Mouse (Mus musculus) layer of hippocampus, adult 8-10 months (tissue): ENCODE data around the gene Smpd2. TPM values are rescaled to one million over a fixed set of nuclear protein-coding genes. Genes with fewer than 3 reads are reported as not detected.

Experiments
- DNase-seq, 2 experiments: peaks; one replicate each; pipeline ENCODE4 v3.0.0; 2022; ENCODE audit warnings: low spot score in 2 of 2
- total RNA-seq, 4 experiments: library from RNA; stranded (reverse); gene quantifications; 2 replicates each; pipeline ENCODE4 v1.2.4; 2022

Gene Smpd2
- total RNA-seq, 4 experiments from 2014 or later: 15.2 to 20.7 (median 19.1) TPM

DNA sequence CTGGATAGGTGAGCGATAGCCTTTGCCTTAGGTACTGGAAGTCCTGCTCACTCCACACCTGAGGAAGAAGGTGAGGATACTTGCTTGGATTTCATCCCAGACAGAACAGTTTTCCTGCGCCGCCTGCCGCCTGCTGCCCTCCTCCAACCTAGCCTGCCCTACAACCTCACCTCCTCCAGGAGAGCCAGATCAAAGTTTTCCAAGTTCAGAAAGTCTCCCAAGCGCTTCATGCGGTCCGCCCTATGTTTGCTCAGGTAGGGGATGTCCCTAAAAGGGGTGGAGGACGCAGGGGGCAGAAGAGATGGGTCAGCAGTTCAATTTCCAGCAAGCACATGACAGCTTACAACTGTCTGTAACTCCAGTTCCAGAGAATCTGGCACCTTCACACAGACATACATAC lies 875 bp downstream of the Smpd2 start:
- DNase-seq: no peak

DNA sequence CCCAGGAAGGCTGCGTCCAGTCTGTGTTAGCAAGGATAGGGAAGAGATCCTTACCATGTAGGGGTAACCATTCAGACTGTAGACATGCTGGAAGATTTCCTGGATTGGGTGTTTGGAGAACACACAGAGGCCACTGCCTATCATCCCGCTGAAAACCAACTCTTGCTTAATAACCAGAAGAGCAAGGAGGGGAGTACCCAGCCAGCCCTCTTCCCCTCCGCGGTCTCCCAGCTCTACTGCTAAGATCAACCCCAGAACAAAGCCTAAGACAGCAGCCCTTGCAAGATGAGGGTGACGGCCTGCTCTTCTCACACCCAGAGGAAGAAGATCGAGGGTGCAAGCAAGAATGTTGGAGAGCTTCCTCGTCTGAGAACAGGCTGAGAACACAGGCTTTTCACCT lies 1.3 kb downstream of the Smpd2 start:
- no peak for DNase-seq

DNA sequence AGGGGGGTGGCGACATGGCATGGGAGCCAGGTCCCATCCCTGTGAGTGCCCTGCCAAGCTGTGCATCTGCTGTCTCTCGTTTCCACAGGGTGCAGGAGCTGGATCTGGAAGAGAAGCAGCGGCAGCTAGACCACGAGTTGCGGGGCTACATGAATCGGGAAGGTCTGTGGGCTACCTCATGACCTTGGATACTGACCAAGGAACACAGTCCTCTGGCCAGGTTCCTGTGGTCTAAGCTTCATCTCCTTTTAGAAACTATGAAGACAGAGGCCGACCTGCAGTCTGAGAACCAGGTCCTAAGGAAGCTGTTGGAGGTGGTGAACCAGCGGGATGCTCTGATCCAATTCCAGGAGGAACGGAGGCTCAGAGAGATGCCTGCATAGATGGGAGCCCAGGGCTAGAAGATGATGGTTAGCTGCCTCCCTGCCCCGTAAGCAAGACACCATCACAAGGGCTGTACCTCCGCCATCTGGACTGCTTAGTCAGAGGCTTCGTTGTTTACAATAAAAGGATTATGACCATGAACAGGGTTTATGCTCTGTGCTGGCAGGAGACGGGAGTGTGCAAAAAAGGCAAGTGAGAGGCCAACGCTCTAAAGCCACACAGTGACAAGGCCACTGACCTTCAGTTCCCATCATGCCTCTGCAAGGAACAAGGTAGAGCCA lies 3.5 kb downstream of the Smpd2 start:
- no peak for DNase-seq

DNA sequence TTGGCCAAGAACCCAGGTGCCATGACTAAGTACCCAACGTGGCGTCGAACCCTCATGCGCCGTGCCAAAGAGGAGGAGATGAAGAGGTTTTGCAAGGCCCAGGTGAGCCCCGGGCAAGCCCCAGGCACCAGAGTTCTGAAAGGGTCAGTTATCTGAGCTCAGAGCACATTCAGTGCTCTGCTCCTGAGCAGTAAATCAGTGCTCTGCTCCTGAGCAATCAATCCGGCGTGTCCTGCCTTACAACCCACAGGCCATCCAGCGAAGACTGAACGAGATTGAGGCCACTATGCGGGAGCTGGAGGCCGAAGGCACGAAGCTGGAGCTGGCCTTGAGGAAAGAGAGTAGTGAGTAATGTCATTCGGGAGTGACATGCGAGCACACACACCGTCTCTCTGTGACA lies 4.4 kb downstream of the Smpd2 start:
- DNase-seq: no peak

GRCm38 (mm10) chr10:41482446-41482845 lies 7.7 kb downstream of the Smpd2 start:
- no peak for DNase-seq

GRCm38 (mm10) chr10:41480938-41481880 lies 9.0 kb downstream of the Smpd2 start:
- DNase-seq: no peak

GRCm38 (mm10) chr10:41479961-41480360 lies 10.2 kb downstream of the Smpd2 start:
- DNase-seq: no peak

GRCm38 (mm10) chr10:41477278-41478181 lies 12.6 kb downstream of the Smpd2 start:
- DNase-seq: peak; percentile 31 to 56

- no peak for DNase-seq
These were observed 13.2 kb downstream of the Smpd2 start for GRCm38 (mm10) chr10:41477018-41477277.

- peak in 1 of 2 experiments; percentile 43 for DNase-seq
These were observed 13.8 kb downstream of the Smpd2 start, which contains the start of gene Mical1 for GRCm38 (mm10) chr10:41476171-41477017. Gene Mical1, plus strand, starts transcription at chr10:41476314.

GRCm38 (mm10) chr10:41474981-41475391 lies 15.2 kb downstream of the Smpd2 start:
- no peak for DNase-seq

GRCm38 (mm10) chr10:41473782-41474468 lies 16.2 kb downstream of the Smpd2 start:
- no peak for DNase-seq

GRCm38 (mm10) chr10:41472962-41473481 lies 17.1 kb downstream of the Smpd2 start:
- no peak for DNase-seq

GRCm38 (mm10) chr10:41472534-41472933 lies 17.6 kb downstream of the Smpd2 start:
- DNase-seq: no peak

- no peak for DNase-seq
These were observed 19.5 kb downstream of the Smpd2 start for GRCm38 (mm10) chr10:41470693-41471092.

DNA sequence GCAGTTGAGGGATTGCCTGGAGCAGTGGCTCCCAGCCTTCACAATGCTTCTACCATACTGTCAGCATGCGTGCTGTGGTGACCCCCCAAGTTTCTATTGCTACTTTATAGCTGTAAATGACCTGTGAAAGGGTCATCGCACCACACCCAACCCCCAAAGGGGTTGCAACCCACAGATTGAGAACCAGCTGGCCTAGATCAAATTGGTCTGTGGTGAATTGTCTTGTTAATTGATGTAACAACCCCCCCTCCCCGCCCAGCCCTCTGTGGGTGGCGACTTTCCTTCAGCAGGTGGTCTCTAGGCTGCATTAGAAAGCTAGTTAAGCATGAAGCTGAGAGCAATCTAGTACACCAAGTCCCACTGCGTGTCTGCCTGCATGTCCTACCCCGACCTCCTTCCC lies 22.8 kb downstream of the Smpd2 start:
- no peak for DNase-seq

DNA sequence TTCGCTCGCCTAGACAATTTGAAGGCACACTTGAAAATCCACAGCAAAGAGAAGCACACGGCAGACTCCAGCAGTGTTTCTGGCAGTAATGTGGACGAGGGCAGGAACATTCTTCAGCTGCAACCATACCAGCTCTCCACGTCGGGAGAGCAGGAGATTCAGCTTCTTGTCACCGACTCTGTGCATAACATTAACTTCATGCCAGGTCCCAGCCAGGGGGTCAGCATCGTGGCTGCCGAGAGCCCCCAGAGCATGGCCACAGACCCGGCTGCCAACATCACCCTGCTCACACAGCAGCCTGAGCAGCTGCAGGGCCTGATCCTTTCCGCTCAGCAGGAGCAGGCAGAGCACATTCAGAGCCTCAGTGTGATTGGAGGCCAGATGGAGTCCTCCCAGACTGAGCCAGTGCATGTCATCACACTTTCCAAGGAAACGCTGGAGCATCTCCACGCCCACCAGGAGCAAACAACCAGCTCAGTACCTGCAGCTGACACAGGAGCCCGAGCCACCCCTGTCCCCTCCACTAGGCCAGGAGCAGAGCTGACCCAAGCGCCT lies 25.7 kb downstream of the Smpd2 start:
- DNase-seq: no peak

GRCm38 (mm10) chr10:41461057-41461722 lies 29.0 kb downstream of the Smpd2 start:
- no peak for DNase-seq

DNA sequence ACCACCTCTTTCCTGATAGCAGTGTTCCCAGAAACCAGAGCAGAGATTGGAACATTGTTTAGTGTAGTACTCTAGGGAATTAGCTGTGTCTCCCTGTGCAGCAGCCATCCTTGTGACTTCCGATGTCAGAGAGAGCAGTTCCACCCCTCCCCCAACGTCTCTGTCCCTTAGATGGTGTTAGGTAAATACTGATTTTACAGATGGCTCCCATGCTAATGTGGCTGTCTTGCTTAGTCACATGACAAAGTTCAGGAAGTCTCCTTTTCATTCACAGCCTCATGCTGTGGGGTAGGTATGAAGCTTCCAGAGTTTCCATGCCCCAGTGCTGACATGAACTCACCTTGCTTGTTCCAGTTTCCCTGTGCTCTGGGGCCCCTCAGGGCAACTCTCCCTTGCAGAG lies 29.7 kb downstream of the Smpd2 start:
- no peak for DNase-seq
